Mouse (Mus musculus) liver, postnatal 0 days (tissue): ENCODE data around the gene I0C0044D17Rik.

Experiments used
- CTCF ChIP-seq: sonication (generic); IDR thresholded peaks from 2 replicates; pipeline ENCODE4 v1.5.1; 2016; ENCODE audit warnings: antibody characterized with exemption, low read depth
- EP300 ChIP-seq: IDR thresholded peaks from 2 replicates; pipeline ENCODE4 v1.6.1; 2016; ENCODE audit warnings: antibody characterized with exemption, low read depth, mild to moderate bottlenecking

- TF ChIP-seq CTCF (no peak), EP300 (no peak)
Observed at GRCm38 (mm10) chr4:98863451-98863850, 39.8 kb upstream of the I0C0044D17Rik start.
